Mouse (Mus musculus) kidney, postnatal 0 days (tissue): ENCODE measurements around the gene 4931428F04Rik. TPM values are rescaled to one million over a fixed set of nuclear protein-coding genes. Genes with fewer than 3 reads are reported as not detected.
A peak's percentile ranks its signal among the peaks of the same experiment; 100 is the strongest.

Experiments
- ATAC-seq: fragments of 200-750 bp; cut with Nextera tagmentation; replicated peaks from 2 replicates; pipeline ENCODE4 v1.8.0; 2017; ENCODE audit warnings: low read depth, moderate number of reproducible peaks, moderate TSS enrichment, moderate library complexity; ENCODE audit not compliant: low FRiP score
- DNase-seq: peaks from one replicate; pipeline ENCODE4 v3.0.0-alpha.2; 2016; ENCODE audit warnings: low spot score
- H3K27ac ChIP-seq: fragments of 300-500 bp; sonication (generic); 2 replicates; pipeline ENCODE4 v1.5.1; 2014; ENCODE audit warnings: mild to moderate bottlenecking
- H3K27me3 ChIP-seq: fragments of 300-500 bp; sonication (generic); 2 replicates; pipeline ENCODE4 v1.6.1; 2014; ENCODE audit warnings: low read length, mixed read lengths; ENCODE audit not compliant: insufficient read depth
- H3K36me3 ChIP-seq: fragments of 300-500 bp; sonication (generic); 2 replicates; pipeline ENCODE4 v1.6.1; 2014; ENCODE audit warnings: low read length, mixed read lengths; ENCODE audit not compliant: insufficient read depth
- H3K4me1 ChIP-seq: fragments of 300-500 bp; sonication (generic); replicated peaks from 2 replicates; pipeline ENCODE4 v1.6.1; 2014; ENCODE audit warnings: antibody characterized with exemption, low read length, mixed read lengths; ENCODE audit not compliant: insufficient read depth
- H3K4me2 ChIP-seq: fragments of 300-500 bp; sonication (generic); 2 replicates; pipeline ENCODE4 v1.6.1; 2014; ENCODE audit warnings: mild to moderate bottlenecking, low read length, moderate library complexity, mixed read lengths
- H3K4me3 ChIP-seq: fragments of 300-500 bp; sonication (generic); replicated peaks from 2 replicates; pipeline ENCODE4 v1.5.1; 2014; ENCODE audit warnings: low read depth, low read length
- H3K9ac ChIP-seq: fragments of 300-500 bp; sonication (generic); 2 replicates; pipeline ENCODE4 v1.6.1; 2014; ENCODE audit warnings: low read depth, low read length
- H3K9me3 ChIP-seq: fragments of 300-500 bp; sonication (generic); replicated peaks from 2 replicates; pipeline ENCODE4 v1.6.1; 2016; ENCODE audit warnings: low read length, inconsistent platforms, mixed read lengths
- CTCF ChIP-seq: IDR thresholded peaks from 2 replicates; pipeline ENCODE4 v1.5.1; 2016; ENCODE audit warnings: antibody characterized with exemption, low read depth, mild to moderate bottlenecking, moderate library complexity
- WGBS: fragments of 180-500 bp; shearing (Covaris S2); extraction: QIAGEN DNeasy Blood & Tissue Kit; methylation state at CpG from one replicate; pipeline ENCODE4 v1.1.7; 2014; 5-methylcytosine and 5-hydroxymethylcytosine counted together
- polyA plus RNA-seq: library from polyadenylated mRNA; unstranded; fragments of >200 nt; fragmentation: Nextera tagmentation; extraction: Ambion mirVana; gene quantifications from 2 replicates; pipeline ENCODE4 v1.2.1, GENCODE M21; 2015

The 4931428F04Rik gene
- polyA plus RNA-seq, 1 experiment from 2014 or later, result 5.5 TPM

DNA sequence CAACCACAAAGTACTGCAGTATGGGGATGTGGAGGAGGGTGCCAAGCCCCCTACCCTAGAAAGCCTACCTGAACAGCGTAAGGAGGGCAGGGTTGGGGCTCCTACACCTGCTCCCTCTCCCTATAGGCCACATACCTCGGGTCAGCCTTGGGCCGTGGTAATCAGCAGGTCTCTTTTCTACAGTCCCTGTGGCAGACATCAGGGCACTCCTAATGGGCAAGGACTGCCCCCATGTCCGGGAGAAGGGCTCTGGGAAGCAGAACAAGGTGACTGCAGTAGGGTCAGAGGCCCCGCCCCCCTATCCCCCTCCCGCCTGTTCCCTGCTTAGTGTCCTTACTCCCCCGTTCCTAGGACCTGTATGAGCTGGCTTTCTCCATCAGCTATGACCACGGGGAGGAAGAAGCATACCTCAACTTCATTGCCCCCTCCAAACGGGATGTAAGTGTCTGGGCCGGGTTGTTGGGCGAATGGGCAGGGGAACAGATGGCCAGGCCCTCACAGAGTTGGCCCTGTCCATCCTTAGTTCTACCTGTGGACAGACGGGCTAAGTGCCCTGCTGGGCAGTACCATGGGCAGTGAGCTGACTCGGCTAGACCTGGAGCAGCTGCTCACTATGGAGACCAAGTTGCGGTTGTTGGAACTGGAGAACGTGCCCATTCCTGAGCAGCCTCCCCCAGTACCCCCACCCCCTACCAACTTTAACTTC is 19.6 kb upstream of the 4931428F04Rik start:
- WGBS, result 71% methylated on average over 15 of the region's 15 CpGs

GRCm38 (mm10) chr8:105308428-105308827 is 18.8 kb upstream of the 4931428F04Rik start:
- H3K4me2 ChIP-seq, result no peak overlapping the region
- H3K27ac ChIP-seq, result no peak overlapping the region
- no peaks in the 10 kb centered on the region for H3K27me3 ChIP-seq
- H3K9me3 ChIP-seq, result no peaks in the 10 kb centered on the region
- no peak for DNase-seq
- H3K9ac ChIP-seq, result no peak overlapping the region
- H3K36me3 ChIP-seq, result peaks cover 30% of the 10 kb centered on the region
- WGBS, result 96% methylated on average over 10 of the region's 10 CpGs
- TF ChIP-seq CTCF, result no peak
- no peak overlapping the region for H3K4me3 ChIP-seq
- peaks cover 12% of the 10 kb centered on the region; the same call in 1 of the 2 replicates for H3K4me1 ChIP-seq
- ATAC-seq, result no peak

More for the DNA sequence above, 19.6 kb upstream of the 4931428F04Rik start:
- Histone ChIP-seq H3K9me3 (no peaks in the 10 kb centered on the region), H3K9ac (no peak overlapping the region), H3K4me1 (peaks cover 12% of the 10 kb centered on the region; the same call in 1 of the 2 replicates), H3K27me3 (no peaks in the 10 kb centered on the region), H3K27ac (no peak overlapping the region), H3K36me3 (peaks cover 29% of the 10 kb centered on the region), H3K4me3 (no peak overlapping the region), H3K4me2 (no peak overlapping the region)
- TF ChIP-seq CTCF, result no peak
- DNase-seq (no peak), ATAC-seq (no peak)

GRCm38 (mm10) chr8:105307670-105308069 is 18.0 kb upstream of the 4931428F04Rik start:
- DNase-seq, result no peak
- no peaks in the 10 kb centered on the region for H3K27me3 ChIP-seq
- no peak overlapping the region for H3K9ac ChIP-seq
- 94% methylated on average over 13 of the region's 13 CpGs for WGBS
- peaks cover 12% of the 10 kb centered on the region; the same call in 1 of the 2 replicates for H3K4me1 ChIP-seq
- no peak overlapping the region for H3K4me3 ChIP-seq
- no peak overlapping the region for H3K4me2 ChIP-seq
- no peak for ATAC-seq
- peaks cover 30% of the 10 kb centered on the region; the same call in 1 of the 2 replicates for H3K36me3 ChIP-seq
- no peak overlapping the region for H3K27ac ChIP-seq
- H3K9me3 ChIP-seq, result no peaks in the 10 kb centered on the region
- no peak for TF ChIP-seq CTCF

DNA sequence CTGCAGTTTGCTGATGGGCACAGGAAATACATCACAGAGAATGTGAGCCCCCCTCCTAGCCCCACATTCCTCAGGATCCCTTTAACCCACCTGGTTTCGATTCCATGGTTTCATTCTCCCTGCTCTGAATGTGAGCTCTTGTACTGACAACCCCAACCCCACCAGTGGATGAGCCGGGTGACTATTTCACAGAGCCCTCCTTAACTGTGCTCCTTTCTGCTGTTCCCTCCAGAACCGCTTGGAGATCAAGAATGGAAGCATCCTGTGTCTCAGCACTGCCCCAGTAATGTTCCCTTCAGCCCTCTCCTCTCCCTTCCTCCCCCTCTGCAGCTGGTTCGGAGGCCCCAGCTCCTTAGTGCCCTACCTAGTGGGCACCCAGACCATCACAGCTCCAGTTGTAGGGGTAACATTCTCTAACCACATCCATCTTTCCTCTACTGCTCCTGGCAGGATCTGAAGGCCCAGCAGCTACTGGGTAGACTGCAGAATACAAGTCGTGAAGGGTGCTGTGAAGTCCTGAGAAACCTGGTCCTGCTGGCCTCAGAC is 16.6 kb upstream of the 4931428F04Rik start:
- peaks cover 32% of the 10 kb centered on the region for H3K36me3 ChIP-seq
- no peak for TF ChIP-seq CTCF
- 35% methylated on average over 5 of the region's 5 CpGs for WGBS
- peaks cover 12% of the 10 kb centered on the region; the same call in 1 of the 2 replicates for H3K4me1 ChIP-seq
- peak; percentile 14 for ATAC-seq
- H3K27me3 ChIP-seq, result no peaks in the 10 kb centered on the region
- peak overlapping the region; percentile 84 for H3K27ac ChIP-seq
- peak overlapping the region; percentile 62 for H3K9ac ChIP-seq
- H3K4me3 ChIP-seq, result peak overlapping the region; percentile 37
- no peaks in the 10 kb centered on the region for H3K9me3 ChIP-seq
- peak; percentile 37 for DNase-seq
- H3K4me2 ChIP-seq, result peak overlapping the region; percentile 75

- peak within 1 kb of the TSS; percentile 37 for H3K4me3 ChIP-seq
- peak within 1 kb of the TSS; percentile 84 for H3K27ac ChIP-seq
- H3K4me1 ChIP-seq, result peaks cover 12% of the 10 kb centered on the region; the same call in 1 of the 2 replicates
- DNase-seq, result peak; percentile 63
- ATAC-seq, result peak; percentile 90
- 6% methylated on average over 29 of the region's 30 CpGs for WGBS
- no peaks in the 10 kb centered on the region for H3K27me3 ChIP-seq
- H3K36me3 ChIP-seq, result peaks cover 39% of the 10 kb centered on the region
- peak; percentile 26; the same call in 1 of the 2 replicates for TF ChIP-seq CTCF
- peak within 1 kb of the TSS; percentile 75 for H3K4me2 ChIP-seq
- peak within 1 kb of the TSS; percentile 62 for H3K9ac ChIP-seq
- no peaks in the 10 kb centered on the region for H3K9me3 ChIP-seq
Observed at GRCm38 (mm10) chr8:105305211-105306145, 15.8 kb upstream of the 4931428F04Rik start, which contains the start of gene Elmo3. TSS of gene Elmo3 (plus strand) at chr8:105305601.
